Mouse (Mus musculus) forebrain, embryonic 12.5 days (tissue): ENCODE measurements around the gene Zfp36l1. TPM values are rescaled to one million over a fixed set of nuclear protein-coding genes. Genes with fewer than 3 reads are reported as not detected.

Source experiments
- ATAC-seq: fragments of 200-750 bp; cut with Nextera tagmentation; 2 replicates; pipeline ENCODE4 v1.8.0; 2017; ENCODE audit warnings: moderate TSS enrichment; ENCODE audit not compliant: low FRiP score
- H3K27ac ChIP-seq: fragments of 300-500 bp; sonication (generic); 2 replicates; pipeline ENCODE4 v1.5.1; 2016; ENCODE audit warnings: mild to moderate bottlenecking
- H3K27me3 ChIP-seq: fragments of 300-500 bp; sonication (generic); 2 replicates; pipeline ENCODE4 v1.6.1; 2016; ENCODE audit warnings: mild to moderate bottlenecking
- H3K36me3 ChIP-seq: fragments of 300-500 bp; sonication (generic); replicated peaks from 2 replicates; pipeline ENCODE4 v1.6.1; 2016; ENCODE audit warnings: mild to moderate bottlenecking
- H3K4me1 ChIP-seq: fragments of 300-500 bp; sonication (generic); 2 replicates; pipeline ENCODE4 v1.6.1; 2016
- H3K4me2 ChIP-seq: fragments of 300-500 bp; sonication (generic); 2 replicates; pipeline ENCODE4 v1.6.1; 2016; ENCODE audit warnings: mild to moderate bottlenecking, moderate library complexity
- H3K4me3 ChIP-seq: fragments of 300-500 bp; sonication (generic); replicated peaks from 2 replicates; pipeline ENCODE4 v1.5.1; 2016; ENCODE audit warnings: mild to moderate bottlenecking
- H3K9ac ChIP-seq: fragments of 300-500 bp; sonication (generic); 2 replicates; pipeline ENCODE4 v1.6.1; 2016; ENCODE audit warnings: mild to moderate bottlenecking
- H3K9me3 ChIP-seq: fragments of 300-500 bp; sonication (generic); 2 replicates; pipeline ENCODE4 v1.6.1; 2016
- WGBS: fragments of 180-500 bp; shearing (Covaris S2); methylation state at CpG from one replicate; pipeline ENCODE4 v1.1.7; 2016; 5-methylcytosine and 5-hydroxymethylcytosine counted together
- polyA plus RNA-seq: library from polyadenylated mRNA; unstranded; fragments of >200 nt; fragmentation: Nextera tagmentation; extraction: Ambion mirVana; gene quantifications from 2 replicates; pipeline ENCODE4 v1.2.1, GENCODE M21; 2016

The Zfp36l1 gene
- polyA plus RNA-seq, 1 experiment from 2014 or later = 91.5 TPM

DNA sequence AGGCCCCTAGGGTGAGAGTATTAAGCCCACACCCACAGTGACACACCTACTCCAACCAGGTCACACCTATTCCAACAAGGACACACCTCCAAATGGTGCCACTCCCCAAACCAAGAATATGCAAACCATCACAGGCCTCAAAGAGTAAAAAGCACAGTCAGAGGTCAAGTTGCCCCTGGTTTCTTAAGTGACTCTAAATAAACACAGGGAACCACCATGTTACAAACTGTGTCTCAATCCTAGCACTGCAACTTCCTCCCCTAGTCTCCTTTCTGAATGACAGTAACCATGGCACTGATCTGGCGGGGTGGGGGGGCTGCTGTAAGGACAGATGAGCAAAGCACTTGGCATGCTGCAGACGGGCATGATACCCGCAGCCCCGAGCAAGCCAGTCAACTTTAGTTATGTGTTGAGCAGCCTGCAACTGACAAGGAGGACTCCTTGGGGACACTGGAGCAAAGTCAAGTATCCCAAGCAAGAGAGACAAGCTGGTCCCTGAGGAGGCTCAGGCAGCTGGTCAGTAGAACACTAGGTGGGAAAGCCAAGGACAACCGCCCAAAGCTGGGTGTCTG, 14.5 kb upstream of the Zfp36l1 start:
- Histone ChIP-seq H3K4me3 (no peak overlapping the region), H3K36me3 (0 out of 2 replicates have a peak, but pooled peaks cover 4% of the 10 kb centered on the region), H3K27me3 (no peaks in the 10 kb centered on the region), H3K9ac (no peak overlapping the region), H3K9me3 (no peaks in the 10 kb centered on the region), H3K4me2 (no peak overlapping the region), H3K27ac (no peak overlapping the region), H3K4me1 (peaks cover 41% of the 10 kb centered on the region)
- 93% methylated on average over 5 of the region's 5 CpGs for WGBS
- ATAC-seq = no peak

DNA sequence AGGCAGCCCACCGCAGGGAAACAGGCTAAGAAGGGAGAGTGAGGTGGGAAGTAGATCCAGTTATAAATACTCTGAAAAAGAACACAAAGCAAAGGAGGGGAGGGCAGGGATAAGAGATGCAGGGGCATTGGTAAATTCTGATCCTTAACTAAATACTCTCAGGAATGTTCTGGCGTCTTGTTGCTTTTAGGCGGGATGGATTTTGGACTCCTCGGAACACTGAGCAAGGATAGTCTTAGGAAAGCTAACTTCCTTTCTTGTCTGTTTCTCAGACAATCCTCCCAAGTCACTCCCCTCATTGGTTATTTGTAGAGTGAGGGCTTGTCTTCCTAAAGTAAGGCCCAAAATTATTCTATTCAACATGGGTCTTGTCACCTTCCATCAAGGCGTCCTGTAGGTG, 12.5 kb upstream of the Zfp36l1 start:
- Histone ChIP-seq H3K4me1 (peaks cover 21% of the 10 kb centered on the region), H3K4me2 (no peak overlapping the region), H3K9ac (no peak overlapping the region), H3K27ac (no peak overlapping the region), H3K27me3 (no peaks in the 10 kb centered on the region), H3K4me3 (no peak overlapping the region), H3K36me3 (0 out of 2 replicates have a peak, but pooled peaks cover 10% of the 10 kb centered on the region), H3K9me3 (no peaks in the 10 kb centered on the region)
- WGBS = 94% methylated on average over 5 of the region's 5 CpGs
- ATAC-seq = no peak

DNA sequence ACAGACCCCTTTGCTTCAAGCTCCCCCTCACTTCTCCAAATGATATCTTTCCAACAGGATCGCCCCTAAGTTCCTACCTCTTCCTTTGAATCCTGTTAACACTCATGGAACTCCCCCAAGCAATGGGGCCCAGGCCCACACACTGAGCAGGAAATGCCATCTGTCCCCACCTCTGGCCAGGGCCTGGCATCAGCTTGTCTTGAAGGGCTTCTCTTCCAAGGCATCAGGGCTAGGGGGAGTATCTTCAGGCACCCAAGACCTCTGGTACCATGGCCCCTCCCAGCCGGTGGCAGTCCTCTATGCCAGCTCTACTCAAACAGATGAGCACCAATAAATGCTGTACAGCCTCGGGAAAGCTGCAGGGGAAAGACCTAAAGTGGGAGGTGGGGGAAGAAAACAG, 11.9 kb upstream of the Zfp36l1 start:
- ATAC-seq = no peak
- no peak overlapping the region for H3K27ac ChIP-seq
- peaks cover 14% of the 10 kb centered on the region; the same call in 1 of the 2 replicates for H3K36me3 ChIP-seq
- whole genome bisulfite sequencing = 93% methylated on average over 3 of the region's 3 CpGs
- no peak overlapping the region for H3K4me3 ChIP-seq
- H3K4me1 ChIP-seq = peaks cover 16% of the 10 kb centered on the region
- H3K9me3 ChIP-seq = no peaks in the 10 kb centered on the region
- no peak overlapping the region for H3K9ac ChIP-seq
- no peaks in the 10 kb centered on the region for H3K27me3 ChIP-seq
- H3K4me2 ChIP-seq = no peak overlapping the region

DNA sequence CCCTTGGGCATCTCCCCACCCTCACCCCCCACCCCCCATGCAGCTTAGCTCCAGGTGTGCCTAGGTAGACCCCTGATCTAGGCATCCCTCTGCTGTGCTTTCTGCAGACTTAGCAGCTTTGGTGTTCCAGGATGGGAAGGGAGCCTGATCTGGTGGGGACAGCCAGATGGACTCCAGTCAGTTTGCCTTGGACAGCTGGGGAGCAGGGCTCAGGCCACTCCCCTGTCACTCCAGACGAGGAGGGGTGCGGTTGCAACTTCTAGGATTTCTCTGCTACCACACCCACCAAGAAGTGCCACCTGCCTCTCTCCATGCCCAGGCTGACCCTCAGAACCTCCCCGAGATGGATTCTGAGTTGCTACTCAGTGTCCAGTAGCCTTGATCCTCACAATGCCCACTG, 11.4 kb upstream of the Zfp36l1 start:
- no peak for ATAC-seq
- WGBS = 89% methylated on average over 3 of the region's 3 CpGs
- no peak overlapping the region for H3K27ac ChIP-seq

DNA sequence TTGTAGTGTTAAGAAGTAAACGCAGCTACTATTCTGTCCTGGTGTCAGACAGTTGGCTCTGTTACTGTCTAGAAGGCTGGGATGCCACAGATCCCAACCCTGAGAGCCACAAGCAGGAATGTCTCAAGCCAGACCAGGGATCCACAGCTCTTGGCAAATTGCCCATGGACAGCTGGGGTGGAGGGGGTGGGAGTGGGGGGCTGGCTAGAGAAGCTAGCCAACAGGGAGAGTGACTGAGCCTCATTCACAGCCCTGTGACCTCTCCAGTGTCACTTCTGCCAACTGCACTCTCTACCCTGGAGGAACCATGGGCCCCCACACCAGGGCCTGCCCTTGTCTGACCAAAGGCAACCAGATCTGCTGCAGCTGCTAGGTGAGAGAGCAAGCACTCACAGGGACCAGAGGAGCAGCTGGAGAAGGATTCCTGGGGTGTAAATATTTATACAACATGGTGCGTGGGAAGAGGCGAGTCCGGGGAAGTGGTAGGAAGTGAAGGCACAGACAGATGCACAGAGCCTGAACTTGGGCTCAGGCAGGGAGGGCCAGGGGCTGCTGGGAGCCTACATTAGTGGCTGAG, 10.5 kb upstream of the Zfp36l1 start:
- no peaks in the 10 kb centered on the region for H3K27me3 ChIP-seq
- H3K9ac ChIP-seq = no peak overlapping the region
- H3K9me3 ChIP-seq = no peaks in the 10 kb centered on the region
- WGBS = 70% methylated on average over 4 of the region's 4 CpGs
- H3K36me3 ChIP-seq = peaks cover 16% of the 10 kb centered on the region; the same call in 1 of the 2 replicates
- H3K4me1 ChIP-seq = peaks cover 11% of the 10 kb centered on the region
- no peak overlapping the region for H3K4me3 ChIP-seq
- no peak for ATAC-seq
- no peak overlapping the region for H3K27ac ChIP-seq
- H3K4me2 ChIP-seq = no peak overlapping the region

More for the DNA sequence above, 11.4 kb upstream of the Zfp36l1 start:
- peaks cover 10% of the 10 kb centered on the region for H3K4me1 ChIP-seq
- H3K4me3 ChIP-seq = no peak overlapping the region
- no peak overlapping the region for H3K9ac ChIP-seq
- no peaks in the 10 kb centered on the region for H3K9me3 ChIP-seq
- H3K36me3 ChIP-seq = peaks cover 16% of the 10 kb centered on the region; the same call in 1 of the 2 replicates
- H3K4me2 ChIP-seq = no peak overlapping the region
- H3K27me3 ChIP-seq = no peaks in the 10 kb centered on the region

DNA sequence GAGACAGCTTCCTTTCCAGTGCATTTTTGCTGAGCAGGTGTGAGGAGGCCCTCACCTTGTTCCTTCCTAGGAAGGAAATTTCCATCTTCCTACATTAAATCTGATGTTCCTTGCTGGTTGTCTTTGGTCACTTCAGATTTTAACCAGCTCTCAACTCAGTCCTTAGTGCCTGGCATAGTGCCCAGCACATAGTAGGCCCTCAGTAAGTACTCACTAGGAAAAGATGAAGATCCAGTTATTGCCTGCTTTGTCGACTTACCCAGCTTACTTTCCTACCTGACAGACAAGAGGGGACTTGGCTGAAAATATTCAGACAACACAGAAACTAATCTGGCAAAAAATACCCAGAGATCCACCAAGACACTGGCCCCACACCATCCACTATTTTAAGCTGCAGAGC, 8.6 kb upstream of the Zfp36l1 start:
- Histone ChIP-seq H3K4me1 (peaks cover 16% of the 10 kb centered on the region), H3K36me3 (peaks cover 16% of the 10 kb centered on the region; the same call in 1 of the 2 replicates), H3K4me2 (no peak overlapping the region), H3K27me3 (no peaks in the 10 kb centered on the region), H3K9me3 (no peaks in the 10 kb centered on the region), H3K9ac (no peak overlapping the region), H3K4me3 (no peak overlapping the region), H3K27ac (no peak overlapping the region)
- WGBS = 74% methylated on average over 1 of the region's 1 CpGs
- no peak for ATAC-seq

DNA sequence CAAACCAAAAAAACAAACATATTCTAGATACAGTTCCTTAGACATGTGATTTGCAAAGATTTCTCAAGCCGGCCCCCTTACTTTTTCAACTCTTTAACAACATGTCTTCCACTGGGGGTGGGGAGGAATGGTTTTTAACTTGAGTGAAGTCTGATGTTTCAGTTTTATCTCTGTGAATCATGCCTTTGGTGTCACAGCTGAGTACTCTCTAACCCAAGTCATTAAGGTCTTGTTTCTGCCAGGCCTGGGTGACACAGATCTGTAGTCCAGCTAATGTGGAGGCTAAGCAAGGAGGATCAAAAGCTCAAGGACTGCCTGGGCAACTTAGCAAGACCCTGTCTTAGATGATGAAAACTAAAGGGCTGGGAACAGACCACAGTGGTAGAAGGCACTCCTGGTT, 5.8 kb upstream of the Zfp36l1 start:
- H3K4me1 ChIP-seq = peaks cover 36% of the 10 kb centered on the region
- 89% methylated on average over 1 of the region's 1 CpGs for WGBS
- H3K9ac ChIP-seq = no peak overlapping the region
- ATAC-seq = no peak
- 0 out of 2 replicates have a peak, but pooled peaks cover 3% of the 10 kb centered on the region for H3K27me3 ChIP-seq
- H3K9me3 ChIP-seq = no peaks in the 10 kb centered on the region
- no peak overlapping the region for H3K27ac ChIP-seq
- no peak overlapping the region for H3K4me3 ChIP-seq
- peaks cover 13% of the 10 kb centered on the region; the same call in 1 of the 2 replicates for H3K36me3 ChIP-seq
- no peak overlapping the region for H3K4me2 ChIP-seq

DNA sequence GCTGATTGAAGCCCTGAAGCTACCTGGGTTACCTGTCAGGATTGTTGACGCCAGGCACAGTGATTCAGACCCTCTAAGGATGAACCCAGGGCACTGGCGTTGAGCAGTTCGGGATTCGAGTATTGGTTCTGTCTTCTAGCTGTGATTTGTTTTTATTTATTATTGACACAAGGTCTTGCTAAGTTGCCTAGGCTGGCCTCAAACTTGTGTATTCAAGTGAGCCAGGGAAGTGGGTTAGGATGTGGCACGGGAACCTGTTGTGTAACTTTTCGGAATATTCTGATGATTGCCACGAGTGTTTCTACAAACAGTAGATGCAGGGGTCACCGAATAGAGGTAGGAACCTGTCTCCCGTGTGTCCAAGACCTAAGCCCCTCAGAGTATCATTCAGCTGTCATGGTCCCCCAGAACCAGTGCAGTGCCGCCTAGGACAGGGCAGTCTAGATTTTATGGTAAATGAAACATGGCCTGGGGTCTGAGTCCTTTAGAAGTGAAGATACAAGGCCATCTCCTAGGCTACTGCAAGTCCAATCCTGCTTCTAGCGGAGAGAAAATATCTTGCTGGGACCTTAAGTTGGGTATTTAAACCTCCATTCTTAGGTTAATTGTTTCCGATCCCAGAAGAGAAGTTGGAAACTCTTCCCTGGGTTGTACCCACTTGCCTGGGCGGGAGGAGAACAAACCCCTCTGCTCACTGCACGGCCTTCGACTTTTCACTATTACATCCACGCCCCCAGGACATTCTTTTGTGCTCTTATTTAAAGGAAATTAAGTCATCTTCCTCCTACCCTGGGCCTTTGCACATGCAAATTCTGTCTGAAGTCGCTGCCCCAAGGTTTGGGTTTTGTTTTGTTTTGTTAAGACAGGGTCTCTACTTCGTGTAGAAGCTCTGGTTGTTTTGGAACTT, 3.6 kb upstream of the Zfp36l1 start:
- Histone ChIP-seq H3K4me2 (peak overlapping the region; percentile 94), H3K27ac (peak overlapping the region; percentile 97), H3K4me1 (peaks cover 38% of the 10 kb centered on the region), H3K4me3 (peak overlapping the region; percentile 72), H3K9ac (peak overlapping the region; percentile 79), H3K27me3 (0 out of 2 replicates have a peak, but pooled peaks cover 3% of the 10 kb centered on the region), H3K9me3 (no peaks in the 10 kb centered on the region), H3K36me3 (peaks cover 13% of the 10 kb centered on the region; the same call in 1 of the 2 replicates)
- ATAC-seq = no peak
- 36% methylated on average over 18 of the region's 18 CpGs for WGBS

DNA sequence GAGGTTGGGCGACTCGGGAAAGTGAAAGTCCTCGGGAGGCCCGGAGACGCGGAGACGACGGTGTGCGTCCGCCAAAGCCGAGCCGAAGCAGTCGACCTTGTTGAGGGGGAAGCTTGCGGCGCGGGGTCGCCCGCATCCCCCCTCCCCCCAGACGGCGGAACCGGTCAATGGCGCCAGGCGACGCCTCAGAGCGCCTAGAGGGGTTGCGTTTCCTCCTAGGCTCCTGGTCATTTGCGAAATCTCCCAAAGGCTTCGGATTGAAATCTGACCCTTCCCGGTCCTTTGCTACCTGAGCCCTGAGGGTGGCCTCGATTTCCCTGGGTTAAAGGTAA, 3.0 kb upstream of the Zfp36l1 start:
- peaks cover 11% of the 10 kb centered on the region; the same call in 1 of the 2 replicates for H3K36me3 ChIP-seq
- WGBS = under 1% methylated on average over 30 of the region's 30 CpGs
- peak overlapping the region; percentile 94 for H3K4me2 ChIP-seq
- 0 out of 2 replicates have a peak, but pooled peaks cover 3% of the 10 kb centered on the region for H3K27me3 ChIP-seq
- peak overlapping the region; percentile 79 for H3K9ac ChIP-seq
- H3K27ac ChIP-seq = peak overlapping the region; percentile 97
- peaks cover 44% of the 10 kb centered on the region for H3K4me1 ChIP-seq
- no peaks in the 10 kb centered on the region for H3K9me3 ChIP-seq
- H3K4me3 ChIP-seq = peak overlapping the region; percentile 72
- peak; percentile 48; the same call in 1 of the 2 replicates for ATAC-seq

DNA sequence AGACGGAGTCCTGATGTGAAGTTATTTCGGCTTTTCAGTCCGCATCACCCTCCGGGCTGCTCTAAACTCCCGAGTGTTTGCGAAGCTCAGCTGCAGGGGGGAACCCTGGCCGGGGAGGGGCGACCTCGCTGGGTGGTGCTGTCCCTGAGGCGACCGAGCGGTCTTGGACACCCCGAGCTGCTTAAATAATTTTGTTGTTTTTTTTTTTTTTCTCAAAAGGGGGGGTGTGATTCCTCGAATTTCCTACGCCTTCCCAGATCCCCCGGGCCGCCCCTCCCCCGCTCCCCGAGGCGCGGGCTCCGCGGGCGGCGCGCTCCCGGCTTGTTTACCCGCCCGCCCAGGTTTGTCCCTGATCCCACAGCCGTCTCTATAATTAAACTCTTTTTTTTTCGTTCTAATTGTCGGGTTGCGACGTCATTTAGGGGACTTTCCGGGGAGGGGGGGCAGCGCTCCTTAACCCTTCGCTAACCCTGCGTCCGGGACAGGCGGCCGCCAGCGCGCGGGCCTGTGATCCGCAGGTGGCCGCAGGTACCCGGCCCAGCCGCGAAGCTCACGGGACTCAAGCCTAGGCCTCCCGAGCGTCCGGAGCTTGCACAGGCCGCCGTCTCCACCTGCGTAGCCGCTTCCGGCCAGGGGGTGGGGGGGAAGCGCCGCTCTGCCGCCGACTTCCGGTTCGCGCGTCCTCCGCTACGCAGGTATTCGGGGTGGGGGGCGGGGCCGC, 2.5 kb upstream of the Zfp36l1 start:
- WGBS = under 1% methylated on average over 68 of the region's 71 CpGs
- Histone ChIP-seq H3K27ac (peak overlapping the region; percentile 97), H3K4me3 (peak overlapping the region; percentile 72), H3K9ac (peak overlapping the region; percentile 79), H3K4me2 (peak overlapping the region; percentile 94), H3K9me3 (no peaks in the 10 kb centered on the region), H3K36me3 (peaks cover 9% of the 10 kb centered on the region), H3K4me1 (peaks cover 48% of the 10 kb centered on the region), H3K27me3 (0 out of 2 replicates have a peak, but pooled peaks cover 3% of the 10 kb centered on the region)
- peak; percentile 82 for ATAC-seq

DNA sequence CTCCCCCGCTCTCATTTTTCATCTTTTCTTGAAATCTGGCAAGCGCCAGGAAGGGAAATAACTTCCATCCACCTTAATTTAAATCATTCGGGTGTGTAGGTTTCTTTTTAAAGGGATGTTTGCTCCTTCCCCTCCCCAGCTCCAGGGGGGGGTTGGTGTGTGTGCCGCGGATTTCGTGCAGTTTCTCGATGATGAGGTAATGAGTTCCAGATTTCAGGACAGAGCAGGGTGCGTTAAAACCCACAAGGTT, 2.0 kb upstream of the Zfp36l1 start:
- H3K36me3 ChIP-seq = peaks cover 11% of the 10 kb centered on the region
- under 1% methylated on average over 8 of the region's 8 CpGs for WGBS
- H3K4me1 ChIP-seq = peaks cover 49% of the 10 kb centered on the region
- H3K9me3 ChIP-seq = no peaks in the 10 kb centered on the region
- H3K27ac ChIP-seq = peak overlapping the region; percentile 97
- H3K27me3 ChIP-seq = 0 out of 2 replicates have a peak, but pooled peaks cover 3% of the 10 kb centered on the region
- peak overlapping the region; percentile 94 for H3K4me2 ChIP-seq
- peak overlapping the region; percentile 72 for H3K4me3 ChIP-seq
- H3K9ac ChIP-seq = peak overlapping the region; percentile 79
- no peak for ATAC-seq
